Mouse (Mus musculus) intestine, postnatal 0 days (tissue): ENCODE data around the gene Ppard. TPM values are rescaled to one million over a fixed set of nuclear protein-coding genes. Genes with fewer than 3 reads are reported as not detected.

Source experiments
- ATAC-seq: fragments of 200-750 bp; cut with Nextera tagmentation; 2 replicates; pipeline ENCODE4 v1.8.0; 2017; ENCODE audit warnings: mild to moderate bottlenecking, moderate TSS enrichment, moderate library complexity
- H3K27ac ChIP-seq: fragments of 300-500 bp; sonication (generic); 2 replicates; pipeline ENCODE4 v1.5.1; 2014; ENCODE audit warnings: mild to moderate bottlenecking, low read depth, low read length, moderate library complexity
- H3K27me3 ChIP-seq: fragments of 300-500 bp; sonication (generic); replicated peaks from 2 replicates; pipeline ENCODE4 v1.6.1; 2014; ENCODE audit warnings: low read length, mixed read lengths; ENCODE audit not compliant: control insufficient read depth, insufficient read depth
- H3K36me3 ChIP-seq: fragments of 300-500 bp; sonication (generic); 2 replicates; pipeline ENCODE4 v1.6.1; 2014; ENCODE audit warnings: mild to moderate bottlenecking, moderate library complexity; ENCODE audit not compliant: control insufficient read depth, insufficient read depth
- H3K4me1 ChIP-seq: fragments of 300-500 bp; sonication (generic); replicated peaks from 2 replicates; pipeline ENCODE4 v1.6.1; 2014; ENCODE audit warnings: antibody characterized with exemption, low read length, mixed read lengths; ENCODE audit not compliant: control insufficient read depth, insufficient read depth
- H3K4me2 ChIP-seq: fragments of 300-500 bp; sonication (generic); replicated peaks from 2 replicates; pipeline ENCODE4 v1.6.1; 2014; ENCODE audit warnings: low read depth, mild to moderate bottlenecking, moderate library complexity
- H3K4me3 ChIP-seq: fragments of 300-500 bp; sonication (generic); 2 replicates; pipeline ENCODE4 v1.5.1; 2014; ENCODE audit warnings: low read depth, low read length
- H3K9ac ChIP-seq: fragments of 300-500 bp; sonication (generic); 2 replicates; pipeline ENCODE4 v1.6.1; 2014; ENCODE audit warnings: mild to moderate bottlenecking, low read depth, low read length
- H3K9me3 ChIP-seq: fragments of 300-500 bp; sonication (generic); 2 replicates; pipeline ENCODE4 v1.6.1; 2016; ENCODE audit warnings: mixed run types; ENCODE audit not compliant: control insufficient read depth
- CTCF ChIP-seq: sonication (generic); IDR thresholded peaks from 2 replicates; pipeline ENCODE4 v1.5.1; 2016; ENCODE audit warnings: low read depth, mild to moderate bottlenecking, control low read depth, antibody characterized with exemption, moderate library complexity
- WGBS: fragments of 180-500 bp; shearing (Covaris S2); extraction: QIAGEN DNeasy Blood & Tissue Kit; methylation state at CpG from one replicate; pipeline ENCODE4 v1.1.7; 2014; 5-methylcytosine and 5-hydroxymethylcytosine counted together
- polyA plus RNA-seq: library from polyadenylated mRNA; unstranded; fragments of >200 nt; fragmentation: Nextera tagmentation; extraction: Ambion mirVana; gene quantifications from 2 replicates; pipeline ENCODE4 v1.2.1, GENCODE M21; 2015

Gene Ppard
- polyA plus RNA-seq, 1 experiment from 2014 or later = 1.7 TPM

GRCm38 (mm10) chr17:28280423-28280800, 47.9 kb downstream of the Ppard start:
- 0 out of 2 replicates have a peak, but pooled peaks cover 3% of the 10 kb centered on the region for H3K4me1 ChIP-seq
- no peak overlapping the region for H3K9ac ChIP-seq
- no peaks in the 10 kb centered on the region for H3K9me3 ChIP-seq
- no peaks in the 10 kb centered on the region for H3K27me3 ChIP-seq
- H3K27ac ChIP-seq = no peak overlapping the region
- H3K4me3 ChIP-seq = no peak overlapping the region
- WGBS = 87% methylated on average over 7 of the region's 7 CpGs
- no peaks in the 10 kb centered on the region; the same call in 1 of the 2 replicates for H3K36me3 ChIP-seq
- no peak overlapping the region for H3K4me2 ChIP-seq
- no peak for TF ChIP-seq CTCF
- no peak for ATAC-seq

- Histone ChIP-seq H3K4me1 (0 out of 2 replicates have a peak, but pooled peaks cover 3% of the 10 kb centered on the region), H3K9me3 (no peaks in the 10 kb centered on the region), H3K4me2 (no peak overlapping the region), H3K27ac (no peak overlapping the region), H3K9ac (no peak overlapping the region), H3K36me3 (no peaks in the 10 kb centered on the region; the same call in 1 of the 2 replicates), H3K4me3 (no peak overlapping the region), H3K27me3 (no peaks in the 10 kb centered on the region)
- WGBS = 41% methylated on average over 5 of the region's 5 CpGs
- no peak for TF ChIP-seq CTCF
- ATAC-seq = no peak
Observed at GRCm38 (mm10) chr17:28280831-28281377, 48.4 kb downstream of the Ppard start.

GRCm38 (mm10) chr17:28281866-28282441, 49.5 kb downstream of the Ppard start:
- no peak overlapping the region for H3K9ac ChIP-seq
- no peak for TF ChIP-seq CTCF
- no peaks in the 10 kb centered on the region; the same call in 1 of the 2 replicates for H3K36me3 ChIP-seq
- H3K9me3 ChIP-seq = no peaks in the 10 kb centered on the region
- 94% methylated on average over 7 of the region's 7 CpGs for WGBS
- 0 out of 2 replicates have a peak, but pooled peaks cover 5% of the 10 kb centered on the region for H3K4me1 ChIP-seq
- ATAC-seq = no peak
- H3K4me2 ChIP-seq = no peak overlapping the region
- no peak overlapping the region for H3K4me3 ChIP-seq
- no peak overlapping the region for H3K27ac ChIP-seq
- H3K27me3 ChIP-seq = no peaks in the 10 kb centered on the region

GRCm38 (mm10) chr17:28283199-28283598, 50.7 kb downstream of the Ppard start:
- Histone ChIP-seq H3K4me3 (no peak overlapping the region), H3K27me3 (no peaks in the 10 kb centered on the region), H3K27ac (no peak overlapping the region), H3K9me3 (no peaks in the 10 kb centered on the region), H3K4me2 (peak overlapping the region; percentile 37; the same call in 1 of the 2 replicates), H3K4me1 (0 out of 2 replicates have a peak, but pooled peaks cover 6% of the 10 kb centered on the region), H3K9ac (no peak overlapping the region), H3K36me3 (no peaks in the 10 kb centered on the region; the same call in 1 of the 2 replicates)
- no peak for ATAC-seq
- TF ChIP-seq CTCF = no peak
- 69% methylated on average over 10 of the region's 10 CpGs for WGBS

GRCm38 (mm10) chr17:28286133-28286532, 53.6 kb downstream of the Ppard start:
- 87% methylated on average over 10 of the region's 10 CpGs for WGBS
- Histone ChIP-seq H3K9me3 (no peaks in the 10 kb centered on the region), H3K27ac (no peak overlapping the region), H3K4me2 (no peak overlapping the region), H3K4me1 (0 out of 2 replicates have a peak, but pooled peaks cover 6% of the 10 kb centered on the region), H3K36me3 (peaks cover 6% of the 10 kb centered on the region; the same call in 1 of the 2 replicates), H3K4me3 (no peak overlapping the region), H3K9ac (no peak overlapping the region), H3K27me3 (no peaks in the 10 kb centered on the region)
- TF ChIP-seq CTCF = no peak
- no peak for ATAC-seq

- Histone ChIP-seq H3K36me3 (peaks cover 6% of the 10 kb centered on the region; the same call in 1 of the 2 replicates), H3K4me2 (no peak overlapping the region), H3K27ac (no peak overlapping the region), H3K4me3 (no peak overlapping the region), H3K9me3 (no peaks in the 10 kb centered on the region), H3K4me1 (0 out of 2 replicates have a peak, but pooled peaks cover 6% of the 10 kb centered on the region), H3K27me3 (no peaks in the 10 kb centered on the region), H3K9ac (no peak overlapping the region)
- TF ChIP-seq CTCF = peak; percentile 40; the same call in 1 of the 2 replicates
- ATAC-seq = no peak
- WGBS = 59% methylated on average over 5 of the region's 5 CpGs
Observed at GRCm38 (mm10) chr17:28286964-28287363, 54.5 kb downstream of the Ppard start.
